In genomic region chr6:93699436-93699835, GRCm38 (mm10) we compare ENCODE assay signal across 16 mouse cellular contexts.
DNase-seq lines count a peak whose midpoint lies in the region; ATAC-seq and TF ChIP-seq lines count a peak whose summit lies in the region.
"Had no signal": no experiment of that assay in that cellular context is flagged by ENCODE, and none has a peak within 500 bp of the region (broad histone marks: within the 10 kb centered on the region; RNA-seq: fewer than 3 reads in every experiment).

No protein-coding gene starts in this region.

- peaks cover 3% of the 10 kb centered on the region; the same call in 1 of the 2 replicates for H3K4me1 ChIP-seq in forebrain, embryonic 13.5 days
- H3K4me1 ChIP-seq in forebrain, embryonic 12.5 days: no peaks in the 10 kb centered on the region; the same call in 1 of the 2 replicates
- H3K4me1 ChIP-seq in lung, embryonic 14.5 days (ENCODE audit: insufficient read depth): no peaks in the 10 kb centered on the region
- H3K4me1 ChIP-seq in lung, adult 2 months (ENCODE audit: control insufficient read depth, insufficient read depth, low read length): no peaks in the 10 kb centered on the region
- 0 out of 2 replicates have a peak, but pooled peaks cover 5% of the 10 kb centered on the region for H3K4me1 ChIP-seq in forebrain, postnatal 0 days (ENCODE audit: insufficient read depth)
- H3K4me1 ChIP-seq in limb, embryonic 10.5 days: peaks cover 19% of the 10 kb centered on the region
- H3K4me1 ChIP-seq: hindbrain, embryonic 12.5 days; liver, embryonic 15.5 days; stomach, embryonic 15.5 days had no signal

- no peak for TF ChIP-seq CTCF in lung, embryonic 14.5 days (IDR thresholded peaks at IDR 0.05; ENCODE audit: low read depth)
- no peak for TF ChIP-seq CTCF in lung, adult 2 months (IDR thresholded peaks at IDR 0.05; ENCODE audit: insufficient read depth, low read length)
- TF ChIP-seq CTCF in forebrain, postnatal 0 days (IDR thresholded peaks at IDR 0.05; ENCODE audit: low read depth): no peak

- no peak overlapping the region for H3K9ac ChIP-seq in forebrain, embryonic 13.5 days
- H3K9ac ChIP-seq in forebrain, embryonic 12.5 days: no peak overlapping the region
- no peak overlapping the region for H3K9ac ChIP-seq in lung, embryonic 14.5 days
- no peak overlapping the region for H3K9ac ChIP-seq in forebrain, postnatal 0 days
- H3K9ac ChIP-seq: heart, embryonic 12.5 days; hindbrain, embryonic 12.5 days; liver, embryonic 15.5 days; stomach, embryonic 15.5 days had no signal

- DNase-seq in lung, embryonic 14.5 days: peak; percentile 62
- no peak for DNase-seq in lung, adult 2 months
- DNase-seq in forebrain, postnatal 0 days: peak; percentile 74
- peak; percentile 59 to 63 for DNase-seq in right cerebral cortex, adult 2 months (ENCODE audit: low spot score in 2 of 2)
- DNase-seq in limb, embryonic 10.5 days (ENCODE audit: low spot score): no peak
- no peak for DNase-seq in thymus, postnatal 10 days (ENCODE audit: low spot score in 2 of 2)
- DNase-seq: B cell, adult 2 months; kidney, adult 2 months had no signal

- no peak overlapping the region for H3K4me2 ChIP-seq in forebrain, embryonic 13.5 days
- no peak overlapping the region for H3K4me2 ChIP-seq in forebrain, embryonic 12.5 days
- no peak overlapping the region for H3K4me2 ChIP-seq in lung, embryonic 14.5 days
- H3K4me2 ChIP-seq in forebrain, postnatal 0 days (ENCODE audit: low read depth): peak overlapping the region; percentile 13; the same call in 1 of the 2 replicates
- H3K4me2 ChIP-seq: heart, embryonic 12.5 days; hindbrain, embryonic 12.5 days; liver, embryonic 15.5 days; midbrain, embryonic 11.5 days; stomach, embryonic 15.5 days had no signal

- 85% methylated on average over 13 of the region's 13 CpGs for WGBS in forebrain, embryonic 13.5 days
- 78% methylated on average over 13 of the region's 13 CpGs for WGBS in forebrain, embryonic 12.5 days
- WGBS in lung, embryonic 14.5 days: 50% methylated on average over 13 of the region's 13 CpGs
- WGBS in lung, adult 2 months: 69% methylated on average over 13 of the region's 13 CpGs
- 51% methylated on average over 13 of the region's 13 CpGs for WGBS in forebrain, postnatal 0 days
- 88% methylated on average over 13 of the region's 13 CpGs for WGBS in limb, embryonic 10.5 days

- no peak for TF ChIP-seq POLR2A in lung, adult 2 months (IDR thresholded peaks at IDR 0.05; ENCODE audit: borderline replicate concordance, extremely low read depth, low read depth, low read length)

- H3K9me3 ChIP-seq in forebrain, embryonic 13.5 days (replicated peaks): no peaks in the 10 kb centered on the region
- no peaks in the 10 kb centered on the region for H3K9me3 ChIP-seq in forebrain, embryonic 12.5 days
- H3K9me3 ChIP-seq in lung, embryonic 14.5 days (ENCODE audit: low read depth, low read length): no peaks in the 10 kb centered on the region
- H3K9me3 ChIP-seq in forebrain, postnatal 0 days (ENCODE audit: low read length): no peaks in the 10 kb centered on the region
- H3K9me3 ChIP-seq in limb, embryonic 10.5 days (replicated peaks): no peaks in the 10 kb centered on the region
- H3K9me3 ChIP-seq: heart, embryonic 12.5 days; hindbrain, embryonic 12.5 days; liver, embryonic 15.5 days; stomach, embryonic 15.5 days had no signal

- peak; percentile 30; the same call in 1 of the 2 replicates for ATAC-seq in forebrain, embryonic 13.5 days
- no peak for ATAC-seq in forebrain, embryonic 12.5 days (ENCODE audit: low FRiP score)
- ATAC-seq in lung, embryonic 14.5 days (ENCODE audit: insufficient read depth): no peak
- peak; percentile 75 for ATAC-seq in forebrain, postnatal 0 days

- H3K36me3 ChIP-seq in forebrain, embryonic 13.5 days (ENCODE audit: poor library complexity, severe bottlenecking): peaks cover 71% of the 10 kb centered on the region
- H3K36me3 ChIP-seq in forebrain, embryonic 12.5 days (replicated peaks): peaks cover 60% of the 10 kb centered on the region
- no peaks in the 10 kb centered on the region for H3K36me3 ChIP-seq in lung, embryonic 14.5 days (ENCODE audit: insufficient read depth)
- H3K36me3 ChIP-seq in forebrain, postnatal 0 days (ENCODE audit: insufficient read depth): peaks cover 18% of the 10 kb centered on the region
- H3K36me3 ChIP-seq in limb, embryonic 10.5 days: peaks cover 36% of the 10 kb centered on the region
- H3K36me3 ChIP-seq: G1E; liver, embryonic 15.5 days; stomach, embryonic 15.5 days had no signal

- no peak overlapping the region for H3K4me3 ChIP-seq in forebrain, embryonic 13.5 days
- no peak overlapping the region for H3K4me3 ChIP-seq in forebrain, embryonic 12.5 days (replicated peaks)
- H3K4me3 ChIP-seq in lung, embryonic 14.5 days (ENCODE audit: low read depth, low read length): no peak overlapping the region
- H3K4me3 ChIP-seq in lung, adult 2 months (replicated peaks; ENCODE audit: extremely low read depth, low read depth, low read length): no peak overlapping the region
- no peak overlapping the region for H3K4me3 ChIP-seq in forebrain, postnatal 0 days (ENCODE audit: low read depth, low read length)
- no peak overlapping the region for H3K4me3 ChIP-seq in limb, embryonic 10.5 days
- H3K4me3 ChIP-seq: heart, embryonic 12.5 days; hindbrain, embryonic 12.5 days; liver, embryonic 15.5 days; stomach, embryonic 15.5 days had no signal

- 0 out of 2 replicates have a peak overlapping the region, but pooled peaks have one; percentile 22 for H3K27ac ChIP-seq in forebrain, embryonic 13.5 days
- no peak overlapping the region for H3K27ac ChIP-seq in forebrain, embryonic 12.5 days
- no peak overlapping the region for H3K27ac ChIP-seq in lung, embryonic 14.5 days (ENCODE audit: low read depth)
- H3K27ac ChIP-seq in forebrain, postnatal 0 days (ENCODE audit: low read depth, low read length): peak overlapping the region; percentile 50; the same call in 1 of the 2 replicates
- H3K27ac ChIP-seq in limb, embryonic 10.5 days: no peak overlapping the region
- H3K27ac ChIP-seq: hindbrain, embryonic 12.5 days; liver, embryonic 15.5 days; stomach, embryonic 15.5 days had no signal

- no peaks in the 10 kb centered on the region for H3K27me3 ChIP-seq in forebrain, embryonic 13.5 days
- no peaks in the 10 kb centered on the region for H3K27me3 ChIP-seq in forebrain, embryonic 12.5 days
- H3K27me3 ChIP-seq in lung, embryonic 14.5 days (ENCODE audit: insufficient read depth, low read length): no peaks in the 10 kb centered on the region
- H3K27me3 ChIP-seq in forebrain, postnatal 0 days (ENCODE audit: insufficient read depth, low read length): no peaks in the 10 kb centered on the region
- H3K27me3 ChIP-seq in limb, embryonic 10.5 days (ENCODE audit: low read depth, poor library complexity, severe bottlenecking): no peaks in the 10 kb centered on the region
- H3K27me3 ChIP-seq: heart, embryonic 12.5 days; hindbrain, embryonic 12.5 days; liver, embryonic 15.5 days; stomach, embryonic 15.5 days had no signal

Comparison
In these comparisons a context has a peak if more than half of its experiments do, and no peak if none do; other contexts are left out.
1. ATAC-seq: peak in forebrain, embryonic 13.5 days (single experiment) and forebrain, postnatal 0 days (single experiment); none in forebrain, embryonic 12.5 days (single experiment) and lung, embryonic 14.5 days (single experiment).
2. H3K27ac ChIP-seq: peak in forebrain, embryonic 13.5 days (single experiment) and forebrain, postnatal 0 days (single experiment); none in forebrain, embryonic 12.5 days (single experiment), lung, embryonic 14.5 days (single experiment) and limb, embryonic 10.5 days (single experiment).
3. DNase-seq: peak in lung, embryonic 14.5 days (single experiment), forebrain, postnatal 0 days (single experiment) and right cerebral cortex, adult 2 months (2 of 2); none in lung, adult 2 months (single experiment), limb, embryonic 10.5 days (single experiment) and thymus, postnatal 10 days (0 of 2).